Mouse (Mus musculus) cerebellum, adult 2 months (tissue): ENCODE measurements around the gene Xpnpep2.

Experiments
- CTCF ChIP-seq: fragments of 200-500 bp; IDR thresholded peaks from 2 replicates; pipeline ENCODE4 v1.5.1; 2011; ENCODE audit warnings: low read depth, mild to moderate bottlenecking, control low read depth, low read length, moderate library complexity, borderline replicate concordance; ENCODE audit not compliant: insufficient read depth
- POLR2A ChIP-seq: fragments of 200-500 bp; IDR thresholded peaks from 2 replicates; pipeline ENCODE4 v1.6.1; 2011; ENCODE audit warnings: low read length, control low read depth, borderline replicate concordance; ENCODE audit not compliant: insufficient read depth

DNA sequence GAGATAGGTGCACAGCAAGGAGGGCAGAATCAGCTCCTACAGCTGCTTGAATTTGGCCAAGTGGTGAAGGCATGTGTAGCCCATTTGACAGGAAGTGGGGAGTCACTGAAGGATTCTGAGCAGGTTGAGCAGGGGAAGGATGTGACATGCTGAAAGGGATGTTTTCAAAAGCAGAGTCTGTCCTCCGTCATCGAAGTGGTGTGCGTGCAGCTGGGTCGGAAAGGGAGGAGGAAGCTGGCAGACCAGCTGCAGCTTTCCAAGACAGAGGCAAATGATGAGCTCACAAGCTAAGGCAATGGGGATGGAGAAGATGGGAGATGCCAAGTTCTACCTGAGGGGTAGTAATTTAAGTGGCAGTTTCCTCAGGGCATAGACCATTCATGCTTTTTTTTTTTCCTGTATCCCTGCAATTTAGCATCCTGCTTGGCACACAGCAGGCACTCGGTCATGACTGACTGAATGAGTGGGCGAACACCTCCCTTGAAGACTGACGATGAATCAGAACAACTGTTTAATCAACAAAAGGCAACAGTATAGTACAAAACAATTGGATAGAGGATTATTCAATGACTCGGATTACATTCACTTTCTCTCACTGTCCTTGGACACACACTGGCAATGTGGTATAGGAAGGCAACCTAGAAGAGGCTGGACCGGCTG, 9.9 kb upstream of the Xpnpep2 start:
- TF ChIP-seq CTCF (no peak), POLR2A (no peak)
